Mouse (Mus musculus) c-Kit-positive CD71-positive TER-119-positive erythroid progenitor cells, embryonic 14.5 days (primary cell): ENCODE data around the gene Jam2.

Experiments used
- DNase-seq: peaks from one replicate; pipeline ENCODE4 v3.0.0-alpha.2; 2013; ENCODE audit warnings: low spot score

The Jam2 gene

DNA sequence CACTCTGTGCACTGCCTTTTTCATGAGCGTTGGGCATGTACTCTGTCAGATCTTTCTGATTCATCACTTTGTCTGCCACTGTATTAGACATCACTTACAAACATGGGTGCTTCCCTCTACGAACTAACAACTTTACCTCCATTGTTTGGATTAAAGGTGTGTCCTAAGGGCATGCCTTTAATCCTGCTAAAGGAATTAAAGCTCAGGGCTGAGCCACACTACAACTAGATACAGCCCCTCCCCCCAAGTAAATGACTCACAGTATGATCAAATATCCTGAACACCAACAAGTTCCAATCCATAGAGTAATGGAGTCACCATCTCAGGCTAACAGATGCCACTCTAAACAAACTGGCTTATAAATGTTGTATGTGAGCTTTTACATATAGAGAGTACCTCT, 64.7 kb downstream of the Jam2 start:
- DNase-seq = no peak

DNA sequence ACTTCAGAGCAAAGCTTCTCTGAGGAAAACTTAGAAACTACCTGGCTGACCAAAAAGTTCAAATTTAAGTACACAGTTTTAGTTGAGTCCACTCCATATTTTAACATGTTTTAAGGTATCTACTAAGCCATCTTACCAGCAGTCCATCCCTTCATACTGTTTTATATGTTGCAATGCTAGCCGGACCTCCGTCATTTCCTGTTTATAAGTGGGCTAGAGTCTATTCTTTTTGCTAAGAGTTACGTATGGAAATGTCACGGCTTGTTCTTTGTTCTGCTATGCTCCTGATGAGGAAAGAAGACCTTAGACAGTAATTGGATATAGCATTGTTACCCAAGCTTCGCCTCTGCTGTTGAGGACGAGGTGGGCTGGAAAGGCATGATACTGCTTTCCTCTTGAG, 79.6 kb downstream of the Jam2 start:
- no peak for DNase-seq

DNA sequence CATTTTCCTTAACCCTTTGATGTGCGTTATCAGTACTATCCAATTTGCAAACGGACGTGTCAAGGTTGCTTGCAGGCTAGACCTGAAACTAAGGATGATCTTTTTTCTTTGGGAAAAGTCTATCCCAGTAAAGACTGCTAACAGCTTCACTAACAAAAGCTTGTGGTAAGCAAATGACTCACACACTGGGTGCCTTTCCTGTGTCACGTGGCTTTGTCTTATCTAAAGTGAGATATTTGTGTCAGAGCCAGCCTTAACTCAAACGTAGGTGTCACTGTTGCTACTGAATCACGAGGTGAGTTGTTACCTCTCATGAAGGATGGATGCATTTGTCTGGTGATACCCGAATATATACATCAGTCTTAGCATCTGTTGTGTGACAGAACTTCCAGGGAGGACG, 90.7 kb downstream of the Jam2 start:
- no peak for DNase-seq

GRCm38 (mm10) chr16:84873805-84874204, 99.9 kb downstream of the Jam2 start:
- DNase-seq = no peak

- no peak for DNase-seq
These were observed 101.2 kb downstream of the Jam2 start for GRCm38 (mm10) chr16:84875012-84875717.
